Mouse (Mus musculus): ENCODE measurements around the gene Gm10096. TPM values are rescaled to one million over a fixed set of nuclear protein-coding genes. Genes with fewer than 3 reads are reported as not detected.
"Not testable (repeated sequence)": the region's sequence is repeated elsewhere in the genome, so short reads cannot be mapped to it uniquely, and the experiment has no call there.

Gene Gm10096
- not detected in 2 replicates for polyA plus RNA-seq (2011; ENCODE audit: insufficient read length, low read depth, missing spikeins)

- not testable (repeated sequence) for H3K27ac ChIP-seq (ENCODE audit: insufficient read depth, low read length); H3K4me1 ChIP-seq (ENCODE audit: control insufficient read depth, insufficient read depth, low read length); H3K4me3 ChIP-seq (ENCODE audit: insufficient read depth, low read length)
These were observed at the start of gene Gm10096 for GRCm38 (mm10) chrX:28954602-28955001. Gene Gm10096, minus strand, starts transcription at chrX:28954702.
